Mouse (Mus musculus) forebrain, embryonic 11.5 days (tissue): Measurements from ENCODE around the gene Olfr1043. TPM values are rescaled to one million over a fixed set of nuclear protein-coding genes. Genes with fewer than 3 reads are reported as not detected.

Source experiments
- ATAC-seq: fragments of 200-750 bp; cut with Nextera tagmentation; replicated peaks from 2 replicates; pipeline ENCODE4 v1.8.0; 2017; ENCODE audit warnings: moderate TSS enrichment; ENCODE audit not compliant: low FRiP score
- DNase-seq: peaks from one replicate; pipeline ENCODE4 v3.0.0-alpha.2; 2017; ENCODE audit warnings: low spot score
- H3K27ac ChIP-seq: fragments of 300-500 bp; sonication (generic); 2 replicates; pipeline ENCODE4 v1.5.1; 2014; ENCODE audit warnings: low read depth, low read length
- H3K27me3 ChIP-seq: fragments of 300-500 bp; sonication (generic); 2 replicates; pipeline ENCODE4 v1.6.1; 2014; ENCODE audit warnings: mild to moderate bottlenecking, low read length, mixed read lengths; ENCODE audit not compliant: control insufficient read depth, insufficient read depth
- H3K36me3 ChIP-seq: fragments of 300-500 bp; sonication (generic); 2 replicates; pipeline ENCODE4 v1.6.1; 2014; ENCODE audit warnings: mild to moderate bottlenecking, low read length, moderate library complexity, mixed read lengths; ENCODE audit not compliant: control insufficient read depth, insufficient read depth
- H3K4me1 ChIP-seq: fragments of 300-500 bp; sonication (generic); replicated peaks from 2 replicates; pipeline ENCODE4 v1.6.1; 2014; ENCODE audit warnings: low read length, mixed read lengths; ENCODE audit not compliant: control insufficient read depth, insufficient read depth
- H3K4me2 ChIP-seq: fragments of 300-500 bp; sonication (generic); 2 replicates; pipeline ENCODE4 v1.6.1; 2014; ENCODE audit warnings: low read depth, mild to moderate bottlenecking, low read length, moderate library complexity, mixed read lengths; ENCODE audit not compliant: severe bottlenecking
- H3K4me3 ChIP-seq: fragments of 300-500 bp; sonication (generic); 2 replicates; pipeline ENCODE4 v1.5.1; 2014; ENCODE audit warnings: low read depth, low read length
- H3K9ac ChIP-seq: fragments of 300-500 bp; sonication (generic); 2 replicates; pipeline ENCODE4 v1.6.1; 2014; ENCODE audit warnings: low read length
- H3K9me3 ChIP-seq: fragments of 300-500 bp; sonication (generic); 2 replicates; pipeline ENCODE4 v1.6.1; 2016; ENCODE audit warnings: low read length, mixed read lengths; ENCODE audit not compliant: control insufficient read depth
- WGBS: fragments of 180-500 bp; shearing (Covaris S2); extraction: QIAGEN DNeasy Blood & Tissue Kit; methylation state at CpG from one replicate; pipeline ENCODE4 v1.1.7; 2014; 5-methylcytosine and 5-hydroxymethylcytosine counted together
- polyA plus RNA-seq: library from polyadenylated mRNA; unstranded; fragments of >200 nt; fragmentation: Nextera tagmentation; extraction: Ambion mirVana; gene quantifications from 2 replicates; pipeline ENCODE4 v1.2.1, GENCODE M21; 2014

The Olfr1043 gene
- polyA plus RNA-seq, 1 experiment from 2014 or later: not detected

DNA sequence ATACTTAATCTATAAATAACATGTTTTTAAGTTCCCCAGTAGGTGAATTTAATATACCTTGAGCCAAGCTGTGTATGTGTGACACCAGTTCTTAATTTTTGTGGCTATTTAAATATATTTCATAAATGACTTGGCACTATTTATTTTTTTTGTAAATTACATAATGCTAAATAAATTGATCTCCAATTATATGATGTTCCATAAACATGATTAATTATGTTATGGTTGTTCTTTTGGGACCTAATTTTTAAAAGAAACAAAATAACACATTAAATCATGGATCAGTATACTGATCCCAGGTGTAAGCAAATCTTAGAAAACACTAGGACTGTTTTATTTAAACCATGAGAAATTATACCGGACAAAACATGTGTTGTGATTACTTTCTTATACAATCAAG is 31.5 kb downstream of the Olfr1043 start, which contains the start of gene Olfr1039:
Gene Olfr1039 (minus strand): TSS at position 101 of the 400 bp plus-strand sequence.
- no peaks in the 10 kb centered on the region for H3K9me3 ChIP-seq
- no peaks in the 10 kb centered on the region for H3K4me1 ChIP-seq
- no peak within 1 kb of the TSS for H3K9ac ChIP-seq
- 98% methylated on average over 1 of the region's 1 CpGs for WGBS
- DNase-seq (no peak), ATAC-seq (no peak)
- no peak within 1 kb of the TSS for H3K4me2 ChIP-seq
- H3K36me3 ChIP-seq: no peaks in the 10 kb centered on the region
- no peaks in the 10 kb centered on the region for H3K27me3 ChIP-seq
- H3K27ac ChIP-seq: no peak within 1 kb of the TSS
- no peak within 1 kb of the TSS for H3K4me3 ChIP-seq

Other genes starting within 250 kb of the Olfr1043 start
- gene Olfr1026, start 246.0 kb downstream of the Olfr1043 start, polyA plus RNA-seq: not detected in 2 replicates
- gene Olfr1028, start 217.1 kb downstream of the Olfr1043 start, polyA plus RNA-seq: not detected in 2 replicates
- not detected in 2 replicates for gene Olfr1029, start 193.6 kb downstream of the Olfr1043 start, polyA plus RNA-seq
- not detected in 2 replicates for gene Olfr1030, start 188.2 kb downstream of the Olfr1043 start, polyA plus RNA-seq
- not detected in 2 replicates for gene Olfr1031, start 177.2 kb downstream of the Olfr1043 start, polyA plus RNA-seq
- gene Olfr1032, start 162.0 kb downstream of the Olfr1043 start, polyA plus RNA-seq: not detected in 2 replicates
- not detected in 2 replicates for gene Olfr1033, start 146.9 kb downstream of the Olfr1043 start, polyA plus RNA-seq
- gene Olfr1034, start 121.7 kb downstream of the Olfr1043 start, polyA plus RNA-seq: not detected in 2 replicates
- not detected in 2 replicates for gene Olfr1036, start 93.5 kb downstream of the Olfr1043 start, polyA plus RNA-seq
- not detected in 2 replicates for gene Olfr1037, start 80.1 kb downstream of the Olfr1043 start, polyA plus RNA-seq
- not detected in 2 replicates for gene Olfr1039, start 31.6 kb downstream of the Olfr1043 start, polyA plus RNA-seq
- not detected in 2 replicates for gene Olfr1040, start 20.8 kb downstream of the Olfr1043 start, polyA plus RNA-seq
- gene Olfr1042, start 5.7 kb downstream of the Olfr1043 start, polyA plus RNA-seq: not detected in 2 replicates
- not detected in 2 replicates for gene Olfr1044, start 10.3 kb upstream of the Olfr1043 start, polyA plus RNA-seq
- gene Olfr52, start 18.2 kb upstream of the Olfr1043 start, polyA plus RNA-seq: not detected in 2 replicates
- gene Olfr1045, start 35.5 kb upstream of the Olfr1043 start, polyA plus RNA-seq: not detected in 2 replicates
- not detected in 2 replicates for gene Olfr1046, start 51.8 kb upstream of the Olfr1043 start, polyA plus RNA-seq
- gene Olfr1047, start 63.9 kb upstream of the Olfr1043 start, polyA plus RNA-seq: not detected in 2 replicates
- gene Olfr1048, start 72.8 kb upstream of the Olfr1043 start, polyA plus RNA-seq: not detected in 2 replicates
- not detected in 2 replicates for gene Olfr1049, start 90.8 kb upstream of the Olfr1043 start, polyA plus RNA-seq
- not detected in 2 replicates for gene Olfr1051, start 111.6 kb upstream of the Olfr1043 start, polyA plus RNA-seq
- not detected in 2 replicates for gene Olfr1052, start 124.9 kb upstream of the Olfr1043 start, polyA plus RNA-seq
- gene Olfr1053, start 147.8 kb upstream of the Olfr1043 start, polyA plus RNA-seq: not detected in 2 replicates
- not detected in 2 replicates for gene Olfr1054, start 167.9 kb upstream of the Olfr1043 start, polyA plus RNA-seq
- gene Olfr1055, start 182.8 kb upstream of the Olfr1043 start, polyA plus RNA-seq: not detected in 2 replicates
- gene Olfr1056, start 194.9 kb upstream of the Olfr1043 start, polyA plus RNA-seq: not detected in 2 replicates
- gene Olfr1057, start 210.9 kb upstream of the Olfr1043 start, polyA plus RNA-seq: not detected in 2 replicates
- gene Olfr1058, start 221.0 kb upstream of the Olfr1043 start, polyA plus RNA-seq: not detected in 2 replicates
- not detected in 2 replicates for gene Olfr1061, start 246.5 kb upstream of the Olfr1043 start, polyA plus RNA-seq